Mouse (Mus musculus): ENCODE results near the gene Papss1.

Gene Papss1

GRCm38 (mm10) chr3:131631318-131631870, 66.8 kb downstream of the Papss1 start:
- no peak for DNase-seq (ENCODE audit: low spot score)

- no peak for DNase-seq (ENCODE audit: low spot score)
Measured at GRCm38 (mm10) chr3:131634091-131634490, 69.5 kb downstream of the Papss1 start.

- no peak for DNase-seq (ENCODE audit: low spot score)
Measured at GRCm38 (mm10) chr3:131636126-131636525, 71.6 kb downstream of the Papss1 start.

- no peak for DNase-seq (ENCODE audit: low spot score)
Measured at GRCm38 (mm10) chr3:131637008-131637407, 72.4 kb downstream of the Papss1 start.

GRCm38 (mm10) chr3:131637664-131638063, 73.1 kb downstream of the Papss1 start:
- DNase-seq (ENCODE audit: low spot score), result no peak

GRCm38 (mm10) chr3:131638216-131638615, 73.6 kb downstream of the Papss1 start:
- DNase-seq (ENCODE audit: low spot score), result peak; percentile 13

GRCm38 (mm10) chr3:131642681-131643292, 78.2 kb downstream of the Papss1 start:
- no peak for DNase-seq (ENCODE audit: low spot score)

- DNase-seq (ENCODE audit: low spot score), result no peak
Measured at GRCm38 (mm10) chr3:131645203-131645602, 80.6 kb downstream of the Papss1 start.

- DNase-seq (ENCODE audit: low spot score), result peak; percentile 16
Measured at GRCm38 (mm10) chr3:131654366-131654765, 89.8 kb downstream of the Papss1 start.

- no peak for DNase-seq (ENCODE audit: low spot score)
Measured at GRCm38 (mm10) chr3:131656032-131656431, 91.5 kb downstream of the Papss1 start.

GRCm38 (mm10) chr3:131660126-131660525, 95.6 kb downstream of the Papss1 start:
- DNase-seq (ENCODE audit: low spot score), result no peak

- DNase-seq (ENCODE audit: low spot score), result no peak
Measured at GRCm38 (mm10) chr3:131660629-131661028, 96.1 kb downstream of the Papss1 start.

- DNase-seq (ENCODE audit: low spot score), result no peak
Measured at GRCm38 (mm10) chr3:131662589-131663148, 98.1 kb downstream of the Papss1 start.

GRCm38 (mm10) chr3:131669910-131670309, 105.3 kb downstream of the Papss1 start:
- no peak for DNase-seq (ENCODE audit: low spot score)

- no peak for DNase-seq (ENCODE audit: low spot score)
Measured at GRCm38 (mm10) chr3:131686106-131686505, 121.5 kb downstream of the Papss1 start.

- no peak for DNase-seq (ENCODE audit: low spot score)
Measured at GRCm38 (mm10) chr3:131689949-131690348, 125.4 kb downstream of the Papss1 start.

GRCm38 (mm10) chr3:131690543-131690942, 126.0 kb downstream of the Papss1 start:
- DNase-seq (ENCODE audit: low spot score), result no peak

- no peak for DNase-seq (ENCODE audit: low spot score)
Measured at GRCm38 (mm10) chr3:131691202-131691601, 126.6 kb downstream of the Papss1 start.
